8 mouse cellular contexts compared by ENCODE assay signal in the genomic region with DNA sequence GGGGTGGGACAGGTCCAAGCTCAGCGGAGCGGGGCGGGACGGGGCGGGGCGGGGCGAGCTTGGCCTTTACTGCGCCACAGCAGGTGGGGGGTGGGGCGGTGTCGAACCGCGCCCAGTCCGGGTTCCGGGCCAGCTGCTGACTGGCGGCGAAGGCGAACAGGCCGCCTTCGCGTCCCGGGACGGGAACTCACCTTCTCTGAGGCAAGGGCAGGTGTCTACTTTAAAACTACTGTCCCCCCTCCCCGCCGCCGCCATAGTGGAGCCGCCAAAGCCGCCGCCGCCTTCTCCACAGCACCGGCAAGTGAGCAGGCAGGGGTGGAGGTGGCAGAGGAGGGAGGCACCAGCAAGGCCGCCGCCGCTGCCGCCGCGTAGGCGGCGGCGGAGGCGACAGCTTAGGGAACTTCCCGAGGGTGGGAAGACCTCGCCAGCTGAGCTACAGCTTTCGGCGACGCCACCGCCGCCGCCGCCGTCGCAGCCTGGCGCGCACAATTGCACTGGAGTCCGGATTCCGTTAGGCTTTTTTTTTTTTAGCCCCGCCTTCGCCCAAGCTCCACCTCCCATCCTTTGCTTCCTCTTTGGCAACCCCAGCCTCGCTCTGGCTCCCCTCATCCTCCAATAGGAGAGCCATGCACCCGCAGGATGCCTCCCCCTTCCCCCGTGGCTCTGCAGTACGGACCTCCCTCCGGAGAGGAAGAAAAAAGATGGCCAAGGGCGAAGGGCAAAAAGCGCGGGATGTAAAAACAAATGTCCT. TPM values are rescaled to one million over a fixed set of nuclear protein-coding genes. Genes with fewer than 3 reads are reported as not detected.
A peak's percentile ranks its signal among the peaks of the same experiment; 100 is the strongest.
DNase-seq lines count a peak whose midpoint lies in the region; ATAC-seq and TF ChIP-seq lines count a peak whose summit lies in the region.

Gene Zmat1, minus strand, starts transcription at position 490 of the 751 bp plus-strand sequence.

- H3K4me3 ChIP-seq in gastrocnemius, adult 2 months: peak within 1 kb of the TSS; percentile 81
- peak within 1 kb of the TSS; percentile 58 for H3K4me3 ChIP-seq in hindbrain, postnatal 0 days (ENCODE audit: low read length)
- peak within 1 kb of the TSS; percentile 53 for H3K4me3 ChIP-seq in left cerebral cortex, adult 2 months

- no peak for TF ChIP-seq CTCF in gastrocnemius, adult 2 months (IDR thresholded peaks at IDR 0.05)
- no peak for TF ChIP-seq CTCF in hindbrain, postnatal 0 days (IDR thresholded peaks at IDR 0.05; ENCODE audit: low read depth)
- TF ChIP-seq CTCF in left cerebral cortex, adult 2 months (IDR thresholded peaks at IDR 0.05): no peak

- no peaks in the 10 kb centered on the region for H3K36me3 ChIP-seq in hindbrain, postnatal 0 days (ENCODE audit: insufficient read depth, low read length)

- peak within 1 kb of the TSS; percentile 69 for H3K9ac ChIP-seq in hindbrain, postnatal 0 days (replicated peaks; ENCODE audit: low read length)

- WGBS in hindbrain, postnatal 0 days: 33% methylated on average over 57 of the region's 65 CpGs

- H3K9me3 ChIP-seq in hindbrain, postnatal 0 days (ENCODE audit: low read length): no peaks in the 10 kb centered on the region

- peak; percentile 93 for DNase-seq in ZHBTc4 (ENCODE audit: low read depth, low spot score)
- peak; percentile 92 for DNase-seq in gastrocnemius, adult 2 months
- DNase-seq in hindbrain, postnatal 0 days (ENCODE audit: low spot score): peak; percentile 92
- DNase-seq in left cerebral cortex, adult 2 months (ENCODE audit: extremely low spot score in 1 of 2, low spot score in 2 of 2): peak; percentile 74 to 87
- peak; percentile 84 to 87 for DNase-seq in right cerebral cortex, adult 2 months (ENCODE audit: low spot score in 2 of 2)
- DNase-seq in urinary bladder, postnatal 14 days (ENCODE audit: low spot score): peak; percentile 89

- intact Hi-C loops in gastrocnemius, adult 2 months (cut with DNase I): loop anchor here (10.0 kb wide), 1 partner anchor 424 kb away; the partner anchor contains the start of genes Btk and Rpl36a
- intact Hi-C loops in left cerebral cortex, adult 2 months (cut with DNase I): no loop called here

- H3K27me3 ChIP-seq in hindbrain, postnatal 0 days (ENCODE audit: insufficient read depth, low read length): no peaks in the 10 kb centered on the region

- ATAC-seq in common myeloid progenitor, adult 5-6 weeks (replicated peaks; ENCODE audit: low read depth, poor library complexity, severe bottlenecking): peak; percentile 100
- peak; percentile 100 for ATAC-seq in hindbrain, postnatal 0 days
- ATAC-seq in megakaryocyte, adult 5-6 weeks (ENCODE audit: poor library complexity, severe bottlenecking): peak; percentile 98

- peak within 1 kb of the TSS; percentile 99 for H3K27ac ChIP-seq in gastrocnemius, adult 2 months
- peak within 1 kb of the TSS; percentile 92 for H3K27ac ChIP-seq in hindbrain, postnatal 0 days
- H3K27ac ChIP-seq in left cerebral cortex, adult 2 months: peak within 1 kb of the TSS; percentile 95

- peak within 1 kb of the TSS; percentile 57 for H3K4me2 ChIP-seq in hindbrain, postnatal 0 days (ENCODE audit: low read depth, low read length)

- H3K4me1 ChIP-seq in hindbrain, postnatal 0 days (ENCODE audit: insufficient read depth, low read length): no peaks in the 10 kb centered on the region

RNA-seq across cellular contexts. Expression of gene Zmat1, which starts in this region (rescaled TPM):
- 2.1 and 3.7 TPM in 2 replicates for total RNA-seq in common myeloid progenitor, adult 5-6 weeks (2017)
- 1 to 10 TPM in 1 of 2 experiments, under 1 TPM in 1; 0.54 to 1.9 TPM for total RNA-seq in gastrocnemius, adult 2 months (2021)
- 0.89 and 2.8 TPM in 2 replicates for total RNA-seq in hindbrain, postnatal 0 days (2014; rRNA removed)
- 7.4 and 8.9 TPM in 2 replicates for polyA plus RNA-seq in hindbrain, postnatal 0 days (2015; fragmentation: Nextera tagmentation; extraction: Ambion mirVana)
- total RNA-seq in left cerebral cortex, adult 2 months (2021): 10 to 100 TPM in 1 of 2 experiments, 1 to 10 TPM in 1; 9.5 to 10.7 TPM
- total RNA-seq in megakaryocyte, adult 5-6 weeks (2015): 3.0 and 3.1 TPM in 2 replicates
- 0.62 and 1.2 TPM in 2 replicates for total RNA-seq in megakaryocyte, adult 5-6 weeks (2017)

Comparison
In these comparisons a context has a peak if more than half of its experiments do, and no peak if none do; other contexts are left out.
1. Peak in every context shown above with its lines: DNase-seq, ATAC-seq, H3K4me3 ChIP-seq and H3K27ac ChIP-seq.